Mouse (Mus musculus): ENCODE measurements around the gene Fam102a. TPM values are rescaled to one million over a fixed set of nuclear protein-coding genes. Genes with fewer than 3 reads are reported as not detected.
"Not testable (repeated sequence)": the region's sequence is repeated elsewhere in the genome, so short reads cannot be mapped to it uniquely, and the experiment has no call there.

Fam102a gene
- 11.8 and 12.3 TPM in 2 replicates for polyA plus RNA-seq (2016; fragmentation: Nextera tagmentation; extraction: Ambion mirVana)

DNA sequence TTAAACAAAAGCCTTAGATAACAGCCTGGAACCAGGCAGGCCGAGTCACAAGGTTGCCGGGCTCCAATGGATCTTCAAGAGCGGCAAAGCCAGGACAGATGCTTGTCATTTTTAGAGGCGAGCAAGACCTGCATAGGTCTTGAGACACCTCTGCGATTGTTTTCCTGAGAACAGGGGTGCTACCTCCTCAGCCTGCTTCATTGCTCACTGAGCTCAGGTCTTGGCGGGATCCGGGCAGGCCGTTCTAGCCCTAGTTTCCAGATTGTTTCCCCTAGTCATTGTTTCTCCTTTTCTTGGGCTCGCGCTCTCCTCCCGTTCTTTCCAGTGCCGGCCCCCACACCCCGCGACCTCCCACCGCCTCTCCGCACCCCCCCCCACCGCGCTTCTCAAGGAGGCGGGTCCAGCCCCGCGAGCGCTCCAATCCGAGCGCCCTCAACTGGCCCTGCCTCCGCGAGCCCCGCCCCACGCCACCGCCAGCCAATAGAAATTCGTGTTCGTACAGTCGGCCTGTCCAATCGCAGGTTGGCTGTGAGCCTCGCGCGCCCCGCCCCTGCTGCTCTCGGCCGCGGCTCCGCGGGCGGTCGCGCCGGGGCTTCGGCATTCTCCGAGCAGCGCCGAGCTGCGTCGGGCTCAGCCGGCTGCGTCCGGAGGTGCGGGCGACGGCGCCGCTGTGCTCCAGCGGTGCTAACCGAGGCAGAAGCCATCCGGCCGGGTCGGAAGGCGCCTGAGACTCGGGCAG lies at the start of gene Fam102a:
Gene Fam102a (plus strand): TSS at position 600 of the 739 bp plus-strand sequence.
- Histone ChIP-seq H3K4me3 (peak within 1 kb of the TSS; percentile 80), H3K27ac (replicated peaks) (peak within 1 kb of the TSS; percentile 96), H3K4me1 (peaks cover 67% of the 10 kb centered on the region), H3K9me3 (no peaks in the 10 kb centered on the region), H3K27me3 (replicated peaks; ENCODE audit: low read depth, poor library complexity, severe bottlenecking) (no peaks in the 10 kb centered on the region), H3K36me3 (replicated peaks) (0 out of 2 replicates have a peak, but pooled peaks cover 4% of the 10 kb centered on the region)
- DNase-seq (ENCODE audit: low spot score) = peak; percentile 100
- under 1% methylated on average over 67 of the region's 67 CpGs for WGBS

DNA sequence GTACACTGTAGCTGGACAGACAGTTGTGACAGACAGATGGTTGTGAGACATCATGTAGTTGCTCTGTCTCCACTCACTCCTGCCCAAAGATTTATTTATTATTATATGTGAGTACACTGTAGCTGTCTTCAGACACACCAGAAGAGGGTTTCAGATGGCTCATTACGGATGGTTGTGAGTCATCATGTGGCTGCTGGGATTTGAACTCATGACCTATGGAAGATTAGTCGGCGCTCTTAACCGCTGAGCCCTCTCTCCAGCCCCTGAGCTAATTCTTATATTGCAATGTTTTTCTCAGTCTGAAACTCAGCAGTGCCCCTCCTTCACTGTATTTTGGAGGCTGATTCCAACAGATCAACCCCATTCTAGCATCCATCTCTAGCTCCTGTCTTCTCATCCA lies 49.4 kb upstream of the Fam102a start:
- H3K36me3 ChIP-seq (replicated peaks) = no peaks in the 10 kb centered on the region
- WGBS = 91% methylated on average over 4 of the region's 4 CpGs
- no peaks in the 10 kb centered on the region for H3K9me3 ChIP-seq
- H3K27ac ChIP-seq (replicated peaks) = peak overlapping the region; percentile 65; the same call in 1 of the 2 replicates
- peaks cover 12% of the 10 kb centered on the region for H3K4me1 ChIP-seq
- DNase-seq (ENCODE audit: low spot score) = no peak
- no peak overlapping the region for H3K4me3 ChIP-seq
- H3K27me3 ChIP-seq (replicated peaks; ENCODE audit: low read depth, poor library complexity, severe bottlenecking) = no peaks in the 10 kb centered on the region

DNA sequence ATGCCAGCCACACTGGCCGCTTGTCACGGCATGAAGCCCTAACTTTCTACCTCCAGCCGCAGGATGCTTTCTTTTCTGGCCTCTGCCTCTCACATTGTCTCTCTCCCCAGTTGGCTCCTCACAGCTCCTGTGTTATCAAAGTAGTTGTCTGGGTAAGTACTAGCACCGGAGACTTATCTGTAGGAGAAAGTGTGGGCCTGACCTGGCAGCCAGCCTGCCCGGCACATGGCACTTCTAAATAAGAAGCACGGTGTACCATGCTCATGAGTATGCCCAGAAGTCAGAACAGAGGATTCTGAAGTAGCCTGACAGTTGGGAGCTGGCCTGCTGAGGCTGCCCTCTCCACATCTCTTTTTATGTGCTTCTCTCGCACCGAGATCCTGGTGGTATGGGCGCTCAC lies 49.0 kb upstream of the Fam102a start:
- Histone ChIP-seq H3K36me3 (replicated peaks) (no peaks in the 10 kb centered on the region), H3K27ac (replicated peaks) (peak overlapping the region; percentile 65), H3K27me3 (replicated peaks; ENCODE audit: low read depth, poor library complexity, severe bottlenecking) (no peaks in the 10 kb centered on the region), H3K4me1 (peaks cover 12% of the 10 kb centered on the region), H3K4me3 (no peak overlapping the region), H3K9me3 (no peaks in the 10 kb centered on the region)
- 93% methylated on average over 9 of the region's 9 CpGs for WGBS
- no peak for DNase-seq (ENCODE audit: low spot score)

DNA sequence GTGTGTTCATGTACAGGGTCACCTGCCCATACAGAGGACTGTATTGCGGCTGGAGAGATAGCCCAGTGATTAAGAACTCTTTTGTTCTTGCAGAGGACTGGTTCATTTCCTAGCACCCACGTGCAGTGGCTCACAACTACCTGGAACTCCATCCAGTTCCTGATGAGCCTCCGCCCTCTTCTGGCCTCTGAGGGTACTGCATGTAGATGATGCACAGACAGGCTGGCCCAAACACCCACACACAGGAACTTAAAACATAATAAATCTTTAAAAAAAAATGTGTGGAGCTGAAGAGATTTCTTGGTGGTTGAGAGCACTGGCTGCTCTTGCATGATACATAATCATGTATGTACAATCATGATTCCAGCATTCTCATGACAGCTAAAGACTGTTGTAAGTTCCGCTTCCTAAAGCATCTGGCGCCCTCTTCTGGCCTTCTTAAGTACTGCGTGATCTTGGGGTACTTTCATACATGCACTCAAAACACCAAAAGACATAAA lies 48.0 kb upstream of the Fam102a start:
- H3K4me3 ChIP-seq = no peak overlapping the region
- H3K36me3 ChIP-seq (replicated peaks) = no peaks in the 10 kb centered on the region
- peak overlapping the region; percentile 65 for H3K27ac ChIP-seq (replicated peaks)
- H3K9me3 ChIP-seq = no peaks in the 10 kb centered on the region
- DNase-seq (ENCODE audit: low spot score) = peak; percentile 91
- peaks cover 12% of the 10 kb centered on the region for H3K4me1 ChIP-seq
- no peaks in the 10 kb centered on the region for H3K27me3 ChIP-seq (replicated peaks; ENCODE audit: low read depth, poor library complexity, severe bottlenecking)
- WGBS = 5% methylated on average over 6 of the region's 6 CpGs

DNA sequence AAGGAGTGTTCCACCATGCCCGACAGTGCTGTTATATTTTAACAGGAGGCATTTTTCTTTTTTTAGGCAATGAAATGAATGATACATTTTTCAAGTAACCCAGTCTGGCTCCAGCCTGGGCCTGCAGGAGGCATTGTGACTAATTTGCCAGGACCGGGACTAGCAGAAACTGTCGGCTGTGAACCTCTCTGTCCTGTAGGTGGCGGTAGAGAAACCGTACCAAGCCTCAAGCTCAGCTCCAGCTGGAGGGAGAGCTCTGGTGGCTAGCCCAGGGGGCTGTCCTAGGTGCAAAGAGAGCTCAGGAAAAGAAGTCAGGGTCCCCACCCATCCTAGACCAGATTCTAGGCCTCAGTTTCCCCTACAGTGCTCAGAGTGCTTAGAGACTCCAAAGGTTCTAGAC lies 46.5 kb upstream of the Fam102a start:
- DNase-seq (ENCODE audit: low spot score) = peak; percentile 84
- H3K36me3 ChIP-seq (replicated peaks) = no peaks in the 10 kb centered on the region
- H3K4me3 ChIP-seq = no peak overlapping the region
- 3% methylated on average over 5 of the region's 5 CpGs for WGBS
- H3K27ac ChIP-seq (replicated peaks) = 0 out of 2 replicates have a peak overlapping the region, but pooled peaks have one; percentile 7
- no peaks in the 10 kb centered on the region for H3K27me3 ChIP-seq (replicated peaks; ENCODE audit: low read depth, poor library complexity, severe bottlenecking)
- H3K9me3 ChIP-seq = no peaks in the 10 kb centered on the region
- peaks cover 12% of the 10 kb centered on the region for H3K4me1 ChIP-seq

DNA sequence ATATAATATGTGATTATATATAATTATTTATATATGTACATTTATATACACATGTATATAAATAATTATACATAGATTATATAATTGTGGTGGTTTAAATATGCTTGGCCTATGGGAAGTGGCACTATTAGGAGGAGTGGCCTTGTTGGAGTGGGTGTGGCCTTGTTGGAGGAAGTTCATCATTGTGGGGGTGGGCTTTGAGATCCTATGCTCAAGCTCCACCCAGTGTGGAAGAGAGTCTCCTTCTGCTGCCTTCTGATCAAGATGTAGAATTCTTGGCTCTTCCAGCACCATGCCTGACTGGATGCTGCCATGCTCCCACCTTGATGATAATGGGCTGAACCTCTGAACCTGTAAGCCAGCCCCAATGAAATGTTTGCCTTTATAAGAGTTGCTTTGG lies 44.4 kb upstream of the Fam102a start:
- H3K4me3 ChIP-seq; H3K9me3 ChIP-seq; H3K27ac ChIP-seq (replicated peaks); H3K36me3 ChIP-seq (replicated peaks); H3K27me3 ChIP-seq (replicated peaks; ENCODE audit: low read depth, poor library complexity, severe bottlenecking); DNase-seq (ENCODE audit: low spot score): not testable (repeated sequence)
- peaks cover 16% of the 10 kb centered on the region for H3K4me1 ChIP-seq

DNA sequence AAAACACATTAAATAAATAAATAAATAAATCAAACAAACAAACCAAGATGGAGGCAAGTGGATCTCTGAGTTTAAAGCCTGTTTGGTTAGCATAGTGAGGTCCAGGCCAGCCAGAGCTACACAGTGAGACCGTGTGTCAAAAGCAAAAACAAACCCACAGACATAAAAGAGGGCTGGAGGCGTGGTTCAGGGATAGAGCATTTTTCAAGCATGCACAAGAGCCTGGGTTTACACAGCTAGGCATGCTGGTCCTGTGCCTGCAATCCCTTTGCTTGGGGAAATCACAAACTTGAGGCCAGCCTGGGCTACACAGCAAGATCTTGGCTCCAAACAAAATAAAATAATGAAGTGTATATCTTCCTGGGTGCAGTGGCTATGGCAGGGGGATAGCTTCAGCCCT lies 42.5 kb upstream of the Fam102a start:
- no peak overlapping the region for H3K27ac ChIP-seq (replicated peaks)
- no peaks in the 10 kb centered on the region for H3K27me3 ChIP-seq (replicated peaks; ENCODE audit: low read depth, poor library complexity, severe bottlenecking)
- H3K4me3 ChIP-seq = no peak overlapping the region
- 68% methylated on average over 2 of the region's 2 CpGs for WGBS
- H3K4me1 ChIP-seq = peaks cover 17% of the 10 kb centered on the region
- no peaks in the 10 kb centered on the region for H3K9me3 ChIP-seq
- no peak for DNase-seq (ENCODE audit: low spot score)
- no peaks in the 10 kb centered on the region for H3K36me3 ChIP-seq (replicated peaks)

DNA sequence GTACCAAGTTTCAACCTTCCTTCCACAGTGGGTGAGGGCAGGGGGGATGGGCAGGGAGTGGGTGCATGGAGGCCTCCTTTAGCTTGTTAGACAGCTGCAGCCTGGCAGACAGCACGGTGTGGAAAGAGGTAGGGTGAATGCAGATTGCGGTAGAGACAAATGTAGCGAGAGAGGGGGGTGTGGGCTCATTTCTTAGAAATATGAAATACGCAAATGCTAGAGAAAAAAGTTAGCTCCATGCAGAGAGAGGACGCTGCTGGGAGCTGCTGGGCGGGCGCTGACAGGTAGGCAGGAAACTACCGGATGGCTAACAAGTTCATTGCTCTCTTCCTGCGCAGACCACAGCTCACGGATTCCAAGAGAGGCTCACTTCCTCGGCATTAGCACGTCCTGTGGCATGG lies 41.8 kb upstream of the Fam102a start:
- no peak overlapping the region for H3K4me3 ChIP-seq
- no peaks in the 10 kb centered on the region for H3K27me3 ChIP-seq (replicated peaks; ENCODE audit: low read depth, poor library complexity, severe bottlenecking)
- H3K27ac ChIP-seq (replicated peaks) = no peak overlapping the region
- no peak for DNase-seq (ENCODE audit: low spot score)
- H3K4me1 ChIP-seq = peaks cover 17% of the 10 kb centered on the region
- 78% methylated on average over 12 of the region's 12 CpGs for WGBS
- no peaks in the 10 kb centered on the region for H3K36me3 ChIP-seq (replicated peaks)
- H3K9me3 ChIP-seq = no peaks in the 10 kb centered on the region; the same call in 1 of the 2 replicates

DNA sequence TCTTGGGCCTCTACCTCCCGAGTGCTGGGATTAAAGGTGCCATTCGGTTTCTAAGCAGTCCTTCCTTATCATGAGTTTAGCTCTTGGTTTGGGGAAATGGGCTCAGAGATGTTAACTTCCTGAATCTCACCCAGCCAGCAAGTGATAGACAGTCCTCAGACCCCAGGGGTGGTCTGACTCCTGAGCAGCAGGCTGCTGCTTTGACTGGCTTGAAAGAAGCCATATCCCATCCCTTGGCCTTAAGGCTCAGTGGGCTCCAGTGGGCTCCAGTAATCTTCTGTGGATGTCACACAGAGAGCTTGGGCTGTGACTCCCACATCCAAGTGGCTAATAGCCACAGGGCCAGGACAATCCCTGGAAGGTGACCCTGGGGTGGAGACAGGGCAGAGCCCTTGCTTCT lies 40.6 kb upstream of the Fam102a start:
- Histone ChIP-seq H3K9me3 (peaks cover 6% of the 10 kb centered on the region; the same call in 1 of the 2 replicates), H3K27me3 (replicated peaks; ENCODE audit: low read depth, poor library complexity, severe bottlenecking) (no peaks in the 10 kb centered on the region), H3K27ac (replicated peaks) (peak overlapping the region; percentile 60; the same call in 1 of the 2 replicates), H3K36me3 (replicated peaks) (no peaks in the 10 kb centered on the region), H3K4me1 (peaks cover 17% of the 10 kb centered on the region), H3K4me3 (no peak overlapping the region)
- 77% methylated on average over 2 of the region's 2 CpGs for WGBS
- DNase-seq (ENCODE audit: low spot score) = no peak

DNA sequence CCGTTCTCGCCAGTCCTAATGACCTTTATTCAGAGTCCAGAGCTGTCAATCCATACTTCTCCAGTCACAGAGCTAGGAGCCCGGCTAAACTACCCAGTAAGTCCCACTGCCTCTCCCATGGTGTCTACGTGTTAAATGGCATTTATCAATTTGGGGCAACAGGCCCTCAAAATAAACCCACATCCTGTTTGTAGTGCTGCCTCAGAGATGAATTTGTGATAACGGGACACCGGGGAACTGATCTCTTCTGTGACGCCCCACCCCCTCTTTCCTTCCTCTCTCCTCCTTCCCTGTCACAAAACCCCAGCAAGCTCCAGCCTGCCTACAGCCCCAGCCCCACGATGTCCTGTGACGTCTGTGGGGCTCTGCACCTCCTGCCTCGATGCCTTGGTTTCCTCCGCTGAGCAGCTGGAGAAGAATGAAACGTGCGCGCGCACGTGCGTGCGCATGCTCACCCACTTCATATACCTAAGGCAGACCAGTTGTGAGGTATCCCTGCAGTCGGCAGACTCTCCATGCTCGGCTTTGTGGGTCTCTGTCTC lies 39.9 kb upstream of the Fam102a start:
- DNase-seq (ENCODE audit: low spot score) = no peak
- Histone ChIP-seq H3K27ac (replicated peaks) (peak overlapping the region; percentile 48), H3K4me3 (no peak overlapping the region), H3K27me3 (replicated peaks; ENCODE audit: low read depth, poor library complexity, severe bottlenecking) (no peaks in the 10 kb centered on the region), H3K36me3 (replicated peaks) (no peaks in the 10 kb centered on the region), H3K4me1 (peaks cover 17% of the 10 kb centered on the region), H3K9me3 (peaks cover 6% of the 10 kb centered on the region; the same call in 1 of the 2 replicates)
- 77% methylated on average over 20 of the region's 20 CpGs for WGBS

DNA sequence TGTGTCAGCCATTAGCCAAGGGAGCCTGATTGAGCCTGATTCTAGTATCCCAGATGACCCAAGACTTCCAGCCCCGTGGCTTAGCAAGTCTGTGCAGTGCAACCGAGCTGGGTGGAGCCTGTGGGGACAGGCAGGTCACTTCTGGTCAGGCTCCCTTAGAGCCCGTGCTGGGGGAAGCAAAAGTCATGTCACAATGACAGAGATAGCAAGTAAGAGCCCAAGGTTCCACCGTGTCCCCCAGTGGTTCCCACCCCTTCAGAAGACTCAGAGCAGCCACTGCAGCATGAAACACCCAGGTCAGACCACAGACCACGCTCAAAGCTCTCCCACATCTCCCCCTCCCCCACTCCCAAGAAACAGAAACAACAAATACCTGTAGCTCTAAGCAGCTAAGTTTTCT lies 38.9 kb upstream of the Fam102a start:
- DNase-seq (ENCODE audit: low spot score) = no peak

DNA sequence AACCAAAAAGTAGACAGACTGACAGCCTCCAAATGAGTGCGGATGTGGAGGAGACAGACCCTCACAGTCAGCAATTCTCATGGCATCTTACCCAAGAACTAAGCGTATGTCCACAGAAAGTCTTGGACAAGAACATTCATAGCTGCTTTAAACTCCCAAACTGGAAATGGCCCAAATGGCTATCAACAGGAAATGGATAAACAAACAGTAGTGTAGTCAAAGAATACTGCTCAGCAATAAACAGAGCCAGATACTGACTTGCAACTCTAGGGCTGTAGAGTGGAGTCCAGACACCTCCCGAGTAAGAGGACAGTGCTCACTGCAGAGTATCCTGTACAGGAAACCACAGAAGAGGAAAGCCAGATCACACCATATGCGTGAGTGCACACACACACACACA lies 35.8 kb upstream of the Fam102a start:
- no peak overlapping the region for H3K4me3 ChIP-seq
- 89% methylated on average over 4 of the region's 4 CpGs for WGBS
- no peak for DNase-seq (ENCODE audit: low spot score)
- no peak overlapping the region for H3K27ac ChIP-seq (replicated peaks)
- H3K9me3 ChIP-seq = peaks cover 6% of the 10 kb centered on the region; the same call in 1 of the 2 replicates
- H3K36me3 ChIP-seq (replicated peaks) = no peaks in the 10 kb centered on the region
- no peaks in the 10 kb centered on the region for H3K27me3 ChIP-seq (replicated peaks; ENCODE audit: low read depth, poor library complexity, severe bottlenecking)
- H3K4me1 ChIP-seq = peaks cover 27% of the 10 kb centered on the region

More for the DNA sequence above, 38.9 kb upstream of the Fam102a start:
- no peaks in the 10 kb centered on the region for H3K27me3 ChIP-seq (replicated peaks; ENCODE audit: low read depth, poor library complexity, severe bottlenecking)
- no peak overlapping the region for H3K4me3 ChIP-seq
- H3K4me1 ChIP-seq = peaks cover 17% of the 10 kb centered on the region
- H3K27ac ChIP-seq (replicated peaks) = no peak overlapping the region
- WGBS = 75% methylated on average over 5 of the region's 5 CpGs
- no peaks in the 10 kb centered on the region for H3K36me3 ChIP-seq (replicated peaks)
- peaks cover 6% of the 10 kb centered on the region; the same call in 1 of the 2 replicates for H3K9me3 ChIP-seq

DNA sequence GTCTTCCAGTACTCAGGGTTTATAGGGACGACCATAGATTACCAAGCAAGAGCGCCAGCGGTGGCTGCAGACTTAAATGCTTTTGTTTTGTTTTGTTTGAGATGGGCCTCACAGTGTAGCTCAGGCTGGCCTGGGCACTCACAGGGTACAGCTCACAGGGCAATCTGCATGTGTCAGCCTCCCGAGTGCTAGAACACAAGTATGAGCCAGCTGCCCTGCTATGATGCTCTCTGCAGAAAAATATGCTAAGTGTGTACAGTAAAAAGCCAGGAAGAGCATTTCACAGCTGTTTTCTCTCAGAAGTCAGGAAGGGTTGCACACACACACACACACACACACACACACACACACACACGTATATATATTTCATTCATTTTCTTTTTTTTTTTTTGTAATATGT lies 34.7 kb upstream of the Fam102a start:
- no peak for DNase-seq (ENCODE audit: low spot score)
- Histone ChIP-seq H3K4me1 (peaks cover 17% of the 10 kb centered on the region), H3K27me3 (replicated peaks; ENCODE audit: low read depth, poor library complexity, severe bottlenecking) (no peaks in the 10 kb centered on the region), H3K9me3 (peaks cover 6% of the 10 kb centered on the region; the same call in 1 of the 2 replicates), H3K36me3 (replicated peaks) (no peaks in the 10 kb centered on the region; the same call in 1 of the 2 replicates), H3K4me3 (no peak overlapping the region), H3K27ac (replicated peaks) (no peak overlapping the region)
- WGBS = 84% methylated on average over 5 of the region's 5 CpGs

Data from embryonic facial prominence, embryonic 10.5 days (tissue).